Mouse (Mus musculus) MEL (cell line): ENCODE data around the gene Top3a. TPM values are rescaled to one million over a fixed set of nuclear protein-coding genes. Genes with fewer than 3 reads are reported as not detected.
A peak's percentile ranks its signal among the peaks of the same experiment; 100 is the strongest.

ENCODE experiments used
- DNase-seq: peaks from one replicate; pipeline ENCODE4 v3.0.0; 2011; ENCODE audit warnings: low read depth, low spot score
- H3K27ac ChIP-seq: 2 replicates; pipeline ENCODE4 v1.5.1; 2012; ENCODE audit warnings: low read depth, mild to moderate bottlenecking, control low read depth, low read length, moderate library complexity; ENCODE audit not compliant: control insufficient read depth
- H3K27me3 ChIP-seq, 2 experiments: fragments of 150-350 bp in 1 of 2; sonication (generic) in 1 of 2; 2 replicates each; pipeline ENCODE4 v1.6.1; 2012; ENCODE audit warnings: low read length in 2 of 2, mild to moderate bottlenecking in 2 of 2, improper control_type of control experiment in 1 of 2, moderate library complexity in 1 of 2; ENCODE audit not compliant: insufficient read depth in 2 of 2, control insufficient read depth in 1 of 2
- H3K36me3 ChIP-seq, 2 experiments: 2 replicates each; pipeline ENCODE4 v1.6.1; 2012 to 2014; ENCODE audit warnings: low read length in 2 of 2, improper control_type of control experiment in 1 of 2, inconsistent platforms in 1 of 2, mild to moderate bottlenecking in 1 of 2; ENCODE audit not compliant: insufficient read depth in 2 of 2, control insufficient read depth in 1 of 2
- H3K4me1 ChIP-seq, 2 experiments: fragments of 150-350 bp in 1 of 2; sonication (generic) in 1 of 2; 2 replicates each; pipeline ENCODE4 v1.6.1; 2012; ENCODE audit warnings: low read length in 2 of 2, improper control_type of control experiment in 1 of 2, mild to moderate bottlenecking in 1 of 2; ENCODE audit not compliant: insufficient read depth in 2 of 2, control insufficient read depth in 1 of 2
- H3K4me3 ChIP-seq, 2 experiments: fragments of 150-350 bp in 1 of 2; sonication (generic) in 1 of 2; 2 replicates each; pipeline ENCODE4 v1.5.1; 2012; ENCODE audit warnings: low read depth in 2 of 2, low read length in 2 of 2, mild to moderate bottlenecking in 2 of 2, moderate library complexity in 2 of 2, control low read depth in 1 of 2, improper control_type of control experiment in 1 of 2; ENCODE audit not compliant: control insufficient read depth in 1 of 2, insufficient read depth in 1 of 2
- H3K79me2 ChIP-seq: 2 replicates; pipeline ENCODE4 v1.6.1; 2012; ENCODE audit warnings: mild to moderate bottlenecking, low read length, moderate library complexity; ENCODE audit not compliant: control insufficient read depth, poor library complexity, insufficient read depth
- H3K9ac ChIP-seq: 2 replicates; pipeline ENCODE4 v1.6.1; 2012; ENCODE audit warnings: low read depth, mild to moderate bottlenecking, control low read depth, low read length, moderate library complexity; ENCODE audit not compliant: control insufficient read depth, poor library complexity, severe bottlenecking
- H3K9me3 ChIP-seq: fragments of 150-350 bp; sonication (generic); replicated peaks from 2 replicates; pipeline ENCODE4 v1.6.1; 2012; ENCODE audit warnings: mild to moderate bottlenecking, low read length, improper control_type of control experiment, moderate library complexity; ENCODE audit not compliant: insufficient read depth
- BHLHE40 ChIP-seq: IDR thresholded peaks from 2 replicates; pipeline ENCODE4 v1.6.1; 2012; ENCODE audit warnings: low read depth, mild to moderate bottlenecking, inconsistent platforms, low read length, improper control_type of control experiment, borderline replicate concordance
- CHD1 ChIP-seq: IDR thresholded peaks from 2 replicates; pipeline ENCODE4 v1.6.1; 2012; ENCODE audit warnings: low read depth, mild to moderate bottlenecking, inconsistent platforms, low read length, improper control_type of control experiment
- CHD2 ChIP-seq: IDR thresholded peaks from 2 replicates; pipeline ENCODE4 v1.6.1; 2011; ENCODE audit warnings: low read length, improper control_type of control experiment
- CTCF ChIP-seq, 3 experiments: IDR thresholded peaks in 2 of 3; conservative IDR thresholded peaks in 1 of 3; 2 replicates each; pipeline ENCODE4 v1.5.1; 2011 to 2012; ENCODE audit warnings: low read length in 3 of 3, low read depth in 2 of 3, mild to moderate bottlenecking in 2 of 3, improper control_type of control experiment in 1 of 3, inconsistent platforms in 1 of 3, mixed read lengths in 1 of 3, moderate library complexity in 1 of 3; ENCODE audit not compliant: control insufficient read depth in 1 of 3, insufficient read depth in 1 of 3, poor library complexity in 1 of 3, severe bottlenecking in 1 of 3
- E2F4 ChIP-seq: IDR thresholded peaks from 2 replicates; pipeline ENCODE4 v1.6.1; 2011; ENCODE audit warnings: low read depth, low read length, improper control_type of control experiment, borderline replicate concordance
- ELF1 ChIP-seq: IDR thresholded peaks from 2 replicates; pipeline ENCODE4 v1.6.1; 2014; ENCODE audit warnings: low read depth, mild to moderate bottlenecking, inconsistent platforms, low read length, improper control_type of control experiment, moderate library complexity
- EP300 ChIP-seq, 2 experiments: IDR thresholded peaks; 2 replicates each; pipeline ENCODE4 v1.6.1; 2011; ENCODE audit warnings: improper control_type of control experiment in 2 of 2, low read length in 2 of 2, low read depth in 1 of 2, mild to moderate bottlenecking in 1 of 2
- ETS1 ChIP-seq: IDR thresholded peaks from 2 replicates; pipeline ENCODE4 v1.6.1; 2012; ENCODE audit warnings: low read depth, mild to moderate bottlenecking, inconsistent platforms, low read length, improper control_type of control experiment, moderate library complexity
- GABPA ChIP-seq: IDR thresholded peaks from 2 replicates; pipeline ENCODE4 v1.6.1; 2012; ENCODE audit warnings: low read depth, mild to moderate bottlenecking, inconsistent platforms, low read length, improper control_type of control experiment, moderate library complexity
- GATA1 ChIP-seq: IDR thresholded peaks from 2 replicates; pipeline ENCODE4 v1.6.1; 2011; ENCODE audit warnings: low read depth, low read length, improper control_type of control experiment
- HCFC1 ChIP-seq: IDR thresholded peaks from 2 replicates; pipeline ENCODE4 v1.6.1; 2012; ENCODE audit warnings: low read depth, mild to moderate bottlenecking, inconsistent platforms, low read length, improper control_type of control experiment, moderate library complexity
- JUND ChIP-seq: IDR thresholded peaks from 2 replicates; pipeline ENCODE4 v1.6.1; 2011; ENCODE audit warnings: low read depth, mild to moderate bottlenecking, improper control_type of control experiment, low read length
- MAFK ChIP-seq: IDR thresholded peaks from 2 replicates; pipeline ENCODE4 v1.6.1; 2011; ENCODE audit warnings: low read depth, mild to moderate bottlenecking, low read length, improper control_type of control experiment, borderline replicate concordance
- MAX ChIP-seq: IDR thresholded peaks from 2 replicates; pipeline ENCODE4 v1.6.1; 2011; ENCODE audit warnings: low read length, improper control_type of control experiment
- MAZ ChIP-seq: IDR thresholded peaks from 2 replicates; pipeline ENCODE4 v1.6.1; 2012; ENCODE audit warnings: low read depth, mild to moderate bottlenecking, inconsistent platforms, low read length, improper control_type of control experiment
- MEF2A ChIP-seq: IDR thresholded peaks from 2 replicates; pipeline ENCODE4 v1.6.1; 2014; ENCODE audit warnings: low read depth, mild to moderate bottlenecking, inconsistent platforms, low read length, improper control_type of control experiment; ENCODE audit not compliant: poor library complexity, insufficient replicate concordance, severe bottlenecking; ENCODE audit errors: extremely low read depth
- MXI1 ChIP-seq: IDR thresholded peaks from 2 replicates; pipeline ENCODE4 v1.6.1; 2011; ENCODE audit warnings: mild to moderate bottlenecking, low read depth, low read length, improper control_type of control experiment
- MYB ChIP-seq: IDR thresholded peaks from 2 replicates; pipeline ENCODE4 v1.6.1; 2011; ENCODE audit warnings: mild to moderate bottlenecking, low read depth, low read length, improper control_type of control experiment
- NELFE ChIP-seq: IDR thresholded peaks from 2 replicates; pipeline ENCODE4 v1.6.1; 2011; ENCODE audit warnings: low read depth, low read length, improper control_type of control experiment
- NRF1 ChIP-seq: IDR thresholded peaks from 2 replicates; pipeline ENCODE4 v1.6.1; 2014; ENCODE audit warnings: low read depth, mild to moderate bottlenecking, inconsistent platforms, low read length, improper control_type of control experiment, moderate library complexity; ENCODE audit not compliant: poor library complexity, insufficient read depth, severe bottlenecking
- POLR2A ChIP-seq, 2 experiments: IDR thresholded peaks; 2 replicates each; pipeline ENCODE4 v1.6.1; 2011 to 2012; ENCODE audit warnings: low read length in 2 of 2, mild to moderate bottlenecking in 2 of 2, control low read depth in 1 of 2, improper control_type of control experiment in 1 of 2, low read depth in 1 of 2, moderate library complexity in 1 of 2; ENCODE audit not compliant: control insufficient read depth in 1 of 2, insufficient read depth in 1 of 2, poor library complexity in 1 of 2
- POLR2AphosphoS2 ChIP-seq: IDR thresholded peaks from 2 replicates; pipeline ENCODE4 v1.6.1; 2011; ENCODE audit warnings: low read length, improper control_type of control experiment
- POLR2AphosphoS5 ChIP-seq: IDR thresholded peaks from 2 replicates; pipeline ENCODE4 v1.6.1; 2012; ENCODE audit warnings: low read depth, borderline replicate concordance, mild to moderate bottlenecking, inconsistent platforms, low read length, moderate library complexity, mixed read lengths
- RCOR1 ChIP-seq: IDR thresholded peaks from 2 replicates; pipeline ENCODE4 v1.6.1; 2012; ENCODE audit warnings: low read depth, mild to moderate bottlenecking, inconsistent platforms, low read length, improper control_type of control experiment
- SIN3A ChIP-seq: IDR thresholded peaks from 2 replicates; pipeline ENCODE4 v1.6.1; 2012; ENCODE audit warnings: low read length, improper control_type of control experiment, inconsistent platforms
- SMC3 ChIP-seq: IDR thresholded peaks from 2 replicates; pipeline ENCODE4 v1.6.1; 2011; ENCODE audit warnings: low read depth, low read length, improper control_type of control experiment
- TAL1 ChIP-seq: IDR thresholded peaks from 2 replicates; pipeline ENCODE4 v1.6.1; 2012; ENCODE audit warnings: mild to moderate bottlenecking, inconsistent platforms, low read length, moderate library complexity, mixed read lengths
- TBP ChIP-seq: IDR thresholded peaks from 2 replicates; pipeline ENCODE4 v1.8.0; 2011; ENCODE audit warnings: low read depth, low read length, improper control_type of control experiment
- TCF12 ChIP-seq: IDR thresholded peaks from 2 replicates; pipeline ENCODE4 v1.6.1; 2014; ENCODE audit warnings: low read depth, mild to moderate bottlenecking, inconsistent platforms, low read length, improper control_type of control experiment, moderate library complexity
- USF1 ChIP-seq: IDR thresholded peaks from 2 replicates; pipeline ENCODE4 v1.6.1; 2014; ENCODE audit warnings: low read depth, mild to moderate bottlenecking, inconsistent platforms, low read length, improper control_type of control experiment, moderate library complexity
- USF2 ChIP-seq, 2 experiments: IDR thresholded peaks; 2 replicates each; pipeline ENCODE4 v1.6.1; 2011 to 2012; ENCODE audit warnings: improper control_type of control experiment in 2 of 2, low read length in 2 of 2, borderline replicate concordance in 1 of 2, inconsistent platforms in 1 of 2, low read depth in 1 of 2, mild to moderate bottlenecking in 1 of 2; ENCODE audit not compliant: insufficient read depth in 1 of 2
- ZC3H11A ChIP-seq: IDR thresholded peaks from 2 replicates; pipeline ENCODE4 v1.6.1; 2012; ENCODE audit warnings: low read depth, mild to moderate bottlenecking, inconsistent platforms, low read length, improper control_type of control experiment
- ZKSCAN1 ChIP-seq: IDR thresholded peaks from 2 replicates; pipeline ENCODE4 v1.6.1; 2012; ENCODE audit warnings: low read depth, mild to moderate bottlenecking, inconsistent platforms, low read length, improper control_type of control experiment, moderate library complexity
- ZMIZ1 ChIP-seq: IDR thresholded peaks from 2 replicates; pipeline ENCODE4 v1.6.1; 2012; ENCODE audit warnings: low read depth, mild to moderate bottlenecking, inconsistent platforms, low read length, improper control_type of control experiment, moderate library complexity
- ZNF384 ChIP-seq: IDR thresholded peaks from 2 replicates; pipeline ENCODE4 v1.6.1; 2012; ENCODE audit warnings: low read depth, mild to moderate bottlenecking, inconsistent platforms, low read length, improper control_type of control experiment
- polyA plus RNA-seq, 2 experiments: library from polyadenylated mRNA; stranded (reverse) in 1 of 2; unstranded in 1 of 2; fragments of >175 nt in 1 of 2; fragments of >200 nt in 1 of 2; gene quantifications; 2 replicates each; pipeline versions ENCODE4 v1.2.1 to v1.2.4; 2012; ENCODE audit warnings: low replicate concordance in 2 of 2, low read depth in 1 of 2; ENCODE audit not compliant: insufficient read length in 2 of 2, insufficient read depth in 1 of 2, missing spikeins in 1 of 2
- total RNA-seq: library from RNA; depleted of rRNA; stranded (reverse); fragments of 300-350 nt; gene quantifications from 2 replicates; pipeline ENCODE4 v1.2.3, GENCODE M21; 2012

Top3a gene
- total and polyA plus RNA-seq, 3 experiments: 17.7 to 18.4 TPM; not detected in 1

- peak; percentile 51 for DNase-seq
- Histone ChIP-seq H3K27me3 (no peaks in the 10 kb centered on the region), H3K9ac (peak overlapping the region; percentile 91), H3K36me3 (peaks cover 0 to 10% of the 10 kb centered on the region in 2 experiments; a peak in 2 of 4 replicates), H3K79me2 (peaks cover 4% of the 10 kb centered on the region; the same call in 1 of the 2 replicates), H3K27ac (peak overlapping the region; percentile 28; the same call in 1 of the 2 replicates), H3K4me3 (peak overlapping the region; percentile 65 to 96), H3K9me3 (no peaks in the 10 kb centered on the region), H3K4me1 (peaks cover 8 to 16% of the 10 kb centered on the region in 2 experiments)
- TF ChIP-seq RCOR1: 0 out of 2 replicates have a peak, but pooled peaks have one; percentile 16
- TF ChIP-seq ZMIZ1: no peak
- no peak for TF ChIP-seq SMC3
- no peak for TF ChIP-seq USF2 (IDR thresholded peaks at IDR 0.05; ENCODE audit: borderline replicate concordance in 1 of 2, insufficient read depth in 1 of 2, low read depth in 1 of 2, low read length in 2 of 2)
- peak; percentile 78 for TF ChIP-seq GATA1
- TF ChIP-seq ETS1: peak; percentile 36; the same call in 1 of the 2 replicates
- 0 out of 2 replicates have a peak, but pooled peaks have one; percentile 37 for TF ChIP-seq TCF12
- 0 out of 2 replicates have a peak, but pooled peaks have one; percentile 66 for TF ChIP-seq CHD1
- TF ChIP-seq USF1: no peak
- TF ChIP-seq SIN3A: peak; percentile 77
- no peak; a peak in 1 of 6 replicates for TF ChIP-seq CTCF (IDR thresholded peaks at IDR 0.05 in 2 of 3, conservative IDR thresholded peaks at IDR 0.05 in 1 of 3; ENCODE audit: control insufficient read depth in 1 of 3, insufficient read depth in 1 of 3, low read depth in 2 of 3, low read length in 3 of 3, poor library complexity in 1 of 3, severe bottlenecking in 1 of 3)
- no peak for TF ChIP-seq MEF2A
- no peak for TF ChIP-seq POLR2AphosphoS2
- TF ChIP-seq TAL1: no peak
- no peak for TF ChIP-seq JUND
- TF ChIP-seq TBP: no peak
- peak; percentile 49; the same call in 1 of the 2 replicates for TF ChIP-seq MAX
- TF ChIP-seq ELF1: 0 out of 2 replicates have a peak, but pooled peaks have one; percentile 20
- no peak for TF ChIP-seq NRF1
- TF ChIP-seq MXI1: no peak
- no peak for TF ChIP-seq ZKSCAN1
- no peak for TF ChIP-seq ZC3H11A
- peak; percentile 42; the same call in 1 of the 2 replicates for TF ChIP-seq MAZ
- TF ChIP-seq E2F4: no peak
- no peak for TF ChIP-seq NELFE
- peak; percentile 28 to 66; a peak in 2 of 4 replicates for TF ChIP-seq EP300 (IDR thresholded peaks at IDR 0.05; ENCODE audit: low read depth in 1 of 2, low read length in 2 of 2)
- no peak for TF ChIP-seq GABPA
- peak; percentile 88 for TF ChIP-seq ZNF384
- TF ChIP-seq POLR2A (IDR thresholded peaks at IDR 0.05; ENCODE audit: control insufficient read depth in 1 of 2, insufficient read depth in 1 of 2, low read depth in 1 of 2, low read length in 2 of 2, poor library complexity in 1 of 2): no peak
- TF ChIP-seq MYB: no peak
- no peak for TF ChIP-seq CHD2
- TF ChIP-seq MAFK: no peak
- TF ChIP-seq BHLHE40: no peak
- no peak for TF ChIP-seq HCFC1
- TF ChIP-seq POLR2AphosphoS5: no peak
Measured at GRCm38 (mm10) chr11:60700320-60701185, 76.6 kb downstream of the Top3a start.
